Mouse (Mus musculus) Patski (cell line): Measurements from ENCODE around the gene 2010111I01Rik. TPM values are rescaled to one million over a fixed set of nuclear protein-coding genes. Genes with fewer than 3 reads are reported as not detected.

ENCODE experiments used
- ATAC-seq: fragments of 100-300 bp; one replicate; pipeline ENCODE4 v1.8.0; 2021
- CTCF ChIA-PET: fragments of 350-600 bp; sonication (Branson Sonifier 250); formaldehyde crosslinking; loops from one replicate; lab custom pipeline; 2022; ENCODE audit warnings: inconsistent platforms; lab: Charles Lee
- POLR2A ChIA-PET: fragments of 350-600 bp; sonication (Branson Sonifier 250); formaldehyde crosslinking; loops from one replicate; lab custom pipeline; 2022; ENCODE audit warnings: antibody characterized with exemption, inconsistent platforms; lab: Charles Lee
- DNase-seq: peaks from one replicate; pipeline ENCODE4 v3.0.0-alpha.2; 2011; ENCODE audit warnings: low read depth, low spot score
- H3K27me3 ChIP-seq: fragments of 371-371 bp; one replicate; pipeline ENCODE4 v1.5.1; 2021
- CTCF ChIP-seq: fragments of 100-300 bp; IDR thresholded peaks from one replicate; pipeline ENCODE4 v1.5.1; 2021
- in situ Hi-C: fragments of 300-500 bp; cut with MboI; formaldehyde crosslinking; loops from 3 replicates; pipeline ENCODE4 v1.11.1; 2018; ENCODE audit warnings: low pct_unique_long_range_greater_than_20kb, mixed read lengths
- polyA plus RNA-seq: library from polyadenylated mRNA; unstranded; gene quantifications from one replicate; pipeline ENCODE4 v1.2.3, GENCODE M21; 2021

The 2010111I01Rik gene
- polyA plus RNA-seq, 1 experiment from 2014 or later, result 98.5 TPM

DNA sequence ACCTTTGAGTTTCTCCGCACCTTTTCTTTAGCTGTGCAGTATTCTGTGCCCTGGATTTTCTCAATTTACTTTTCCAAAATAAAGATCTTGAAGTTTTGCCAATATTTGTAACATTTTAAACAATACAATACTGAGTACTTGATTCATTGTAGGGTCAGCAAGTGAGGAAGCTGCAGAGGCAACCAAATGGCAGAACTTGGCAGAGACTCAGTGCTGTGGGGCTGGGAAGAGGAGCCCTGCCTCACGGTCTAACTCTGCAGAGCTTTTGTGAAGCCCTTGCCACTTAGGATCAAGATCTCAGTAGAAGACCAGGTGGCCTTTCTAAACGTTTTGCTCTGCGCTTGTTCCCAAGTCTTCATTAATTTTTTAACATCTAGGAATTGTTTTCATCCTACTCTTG is 124.8 kb downstream of the 2010111I01Rik start:
- CTCF ChIA-PET, result no interaction called here
- ATAC-seq (no peak), DNase-seq (no peak)
- no peaks in the 10 kb centered on the region for H3K27me3 ChIP-seq
- TF ChIP-seq CTCF, result no peak
- POLR2A ChIA-PET, result no interaction called here
- in situ Hi-C loops, result no loop called here

DNA sequence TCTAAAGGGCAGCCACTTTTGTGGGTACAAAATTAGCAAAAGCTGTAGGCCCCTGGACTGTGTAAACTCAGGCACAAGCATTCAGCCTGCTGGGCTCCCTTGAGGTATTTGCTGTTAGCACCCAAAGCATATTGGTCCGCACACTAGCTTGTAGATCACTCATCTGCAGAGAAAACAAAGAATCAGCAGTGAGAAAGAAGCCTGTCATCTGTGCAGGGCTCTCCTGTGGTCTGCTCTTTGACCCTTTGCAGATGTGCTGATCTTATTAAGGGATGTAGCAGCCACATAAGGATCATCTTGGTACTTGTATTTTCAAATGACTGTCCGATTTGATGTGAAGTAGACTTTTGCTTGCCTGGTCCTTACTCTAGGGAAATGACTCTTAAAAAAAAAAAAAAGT is 126.6 kb downstream of the 2010111I01Rik start:
- no peak for TF ChIP-seq CTCF
- ChIA-PET POLR2A (interaction anchor here (0.9 kb wide), 1 partner anchor 154 kb away, joined by 4 read pairs; no protein-coding TSS in a partner anchor), CTCF (no interaction called here)
- in situ Hi-C loops, result no loop called here
- no peaks in the 10 kb centered on the region for H3K27me3 ChIP-seq
- DNase-seq, result no peak
- ATAC-seq, result no peak

DNA sequence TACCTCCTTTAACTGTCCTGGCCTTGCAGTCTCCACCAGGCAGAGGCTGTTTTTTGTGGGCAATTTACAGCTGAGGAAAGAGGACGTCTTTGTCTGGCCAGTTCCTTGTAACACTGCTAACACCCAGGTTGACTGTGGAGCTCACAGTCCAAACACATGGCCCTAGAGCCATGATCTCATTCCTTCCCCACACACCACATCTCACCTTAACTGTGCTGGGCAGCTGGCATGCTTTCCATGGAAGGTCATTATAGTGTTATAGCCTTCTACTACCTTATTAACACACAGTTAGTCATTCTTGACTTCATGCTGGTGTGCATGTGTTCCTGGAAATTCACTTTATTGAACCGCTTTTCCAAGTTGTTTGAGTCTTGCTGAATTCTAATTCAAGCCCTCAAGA is 127.6 kb downstream of the 2010111I01Rik start:
- ChIA-PET POLR2A (no interaction called here), CTCF (interaction anchor here (0.8 to 0.9 kb wide), 2 partner anchors 22 to 24 kb away, joined by 3 read pairs; no protein-coding TSS in a partner anchor)
- in situ Hi-C loops, result no loop called here
- ATAC-seq, result no peak
- TF ChIP-seq CTCF, result no peak
- H3K27me3 ChIP-seq, result no peaks in the 10 kb centered on the region
- no peak for DNase-seq

DNA sequence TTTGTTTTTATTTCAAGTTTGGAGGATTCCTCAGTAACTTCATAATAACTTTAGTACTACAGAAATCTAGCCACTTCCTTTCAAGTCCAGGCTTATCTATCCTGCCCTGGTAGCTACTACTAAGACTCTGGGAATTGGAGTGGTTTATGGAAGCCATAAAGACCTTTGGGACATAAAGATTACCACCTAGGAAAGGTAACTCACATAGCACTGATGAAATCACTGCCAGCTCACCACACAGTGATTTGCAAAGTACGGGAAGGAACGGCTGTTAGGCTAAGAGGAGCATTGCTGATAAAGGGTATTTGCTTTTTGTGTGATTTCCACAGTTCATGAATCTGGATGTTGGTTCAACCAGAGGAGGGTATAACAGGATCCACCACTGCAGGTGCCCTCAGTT is 128.2 kb downstream of the 2010111I01Rik start:
- no peaks in the 10 kb centered on the region for H3K27me3 ChIP-seq
- no peak for TF ChIP-seq CTCF
- in situ Hi-C loops, result no loop called here
- CTCF ChIA-PET, result interaction anchor here (0.8 to 1.4 kb wide), 3 partner anchors 22 to 24 kb away, joined by 3 to 4 read pairs (median 3); no protein-coding TSS in a partner anchor
- no peak for DNase-seq
- POLR2A ChIA-PET, result interaction anchor here (0.8 kb wide), 1 partner anchor 21 kb away, joined by 4 read pairs; no protein-coding TSS in a partner anchor
- ATAC-seq, result no peak

DNA sequence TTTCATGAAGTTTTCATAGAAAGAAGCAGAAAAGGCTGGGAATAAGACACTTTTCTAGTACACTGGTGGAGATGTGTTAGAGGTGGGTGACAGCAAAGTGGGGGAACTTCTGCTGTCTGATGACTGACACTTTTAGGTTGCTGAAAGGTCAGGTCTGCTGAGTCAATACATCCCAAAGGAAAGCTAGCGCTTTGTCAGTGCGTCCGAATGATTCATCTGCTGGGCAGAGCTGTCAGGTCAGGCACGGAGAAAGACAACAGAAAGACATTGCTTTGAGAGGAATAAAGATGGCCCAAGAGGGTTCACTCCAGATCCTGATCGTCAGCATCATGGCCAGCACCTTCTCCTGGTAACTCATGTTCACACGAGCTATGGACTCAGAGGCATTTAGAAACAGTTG is 128.9 kb downstream of the 2010111I01Rik start:
- in situ Hi-C loops, result no loop called here
- H3K27me3 ChIP-seq, result no peaks in the 10 kb centered on the region
- ChIA-PET CTCF (interaction anchor here (0.7 to 1.4 kb wide), 3 partner anchors 10 to 21 kb away, joined by 3 to 4 read pairs (median 4); no protein-coding TSS in a partner anchor), POLR2A (interaction anchor here (0.8 kb wide), 1 partner anchor 20 kb away, joined by 4 read pairs; no protein-coding TSS in a partner anchor)
- no peak for DNase-seq
- TF ChIP-seq CTCF, result no peak
- no peak for ATAC-seq

DNA sequence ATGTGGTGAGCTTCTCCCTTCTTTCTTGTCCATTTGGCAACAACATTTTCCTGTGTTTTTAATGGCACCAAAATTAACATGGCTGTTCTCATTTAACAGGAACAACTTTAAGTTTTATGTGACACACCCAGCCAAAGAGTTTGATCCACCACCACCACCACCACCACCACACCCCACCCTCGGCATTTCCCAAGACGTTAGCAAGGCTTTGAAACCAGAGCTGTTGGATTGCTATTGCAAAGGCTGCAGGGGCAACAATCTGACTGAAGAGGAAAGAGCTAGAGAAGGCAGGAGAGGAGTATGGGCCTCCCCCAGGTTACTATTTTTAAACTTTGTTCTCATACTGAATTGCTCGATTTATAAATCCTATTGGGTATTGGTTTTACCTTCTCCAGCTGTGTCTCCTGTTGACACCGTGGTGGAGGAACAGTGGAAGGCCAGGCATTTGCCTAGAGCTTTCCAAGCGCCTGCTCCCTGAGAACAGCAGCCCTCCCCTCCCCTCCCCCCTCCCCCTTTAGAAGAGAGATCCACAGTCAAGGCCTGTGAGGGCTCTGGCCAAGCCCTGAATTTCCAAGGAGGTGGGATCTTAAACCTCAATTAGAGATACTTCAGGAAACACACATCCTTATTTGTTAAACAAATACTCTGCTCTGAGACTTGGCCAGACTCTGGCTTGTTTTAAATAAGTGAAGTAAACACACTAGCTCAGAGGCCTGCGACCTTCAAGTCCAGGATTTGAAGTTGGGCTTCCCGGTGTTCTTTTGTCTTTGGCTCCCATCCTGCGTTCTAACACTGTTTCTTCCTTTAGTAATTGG is 129.8 kb downstream of the 2010111I01Rik start:
- ChIA-PET CTCF (interaction anchor here (0.7 to 1.4 kb wide), 3 partner anchors 10 to 16 kb away, joined by 3 to 4 read pairs (median 3); no protein-coding TSS in a partner anchor), POLR2A (interaction anchor here (0.8 kb wide), 1 partner anchor 147 kb away, joined by 3 read pairs; no protein-coding TSS in a partner anchor)
- ATAC-seq (no peak), DNase-seq (no peak)
- no peaks in the 10 kb centered on the region for H3K27me3 ChIP-seq
- no peak for TF ChIP-seq CTCF
- in situ Hi-C loops, result no loop called here

DNA sequence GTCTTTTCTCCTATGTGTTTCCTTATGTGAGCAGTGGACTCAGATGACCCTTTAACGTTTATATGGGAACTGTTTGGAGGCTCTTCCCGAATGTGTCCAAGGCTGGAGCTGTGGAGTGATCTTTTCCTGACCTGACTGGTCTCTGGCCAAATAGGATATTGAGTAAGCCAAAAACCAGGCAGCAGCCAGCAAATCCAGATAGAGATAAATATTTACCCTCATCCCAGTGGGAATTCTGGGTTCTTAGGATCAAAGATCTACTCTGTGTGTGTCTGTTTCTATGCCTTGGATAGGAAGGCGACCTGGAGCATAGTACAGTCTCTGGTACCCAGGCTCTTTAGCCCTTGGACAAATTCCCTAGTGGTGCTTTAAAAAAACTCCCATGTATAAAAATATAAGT is 132.1 kb downstream of the 2010111I01Rik start:
- ChIA-PET POLR2A (no interaction called here), CTCF (interaction anchor here (1.7 kb wide), 1 partner anchor 50 kb away, joined by 4 read pairs; no protein-coding TSS in a partner anchor)
- H3K27me3 ChIP-seq, result no peaks in the 10 kb centered on the region
- ATAC-seq, result no peak
- no peak for DNase-seq
- in situ Hi-C loops, result no loop called here
- TF ChIP-seq CTCF, result no peak

DNA sequence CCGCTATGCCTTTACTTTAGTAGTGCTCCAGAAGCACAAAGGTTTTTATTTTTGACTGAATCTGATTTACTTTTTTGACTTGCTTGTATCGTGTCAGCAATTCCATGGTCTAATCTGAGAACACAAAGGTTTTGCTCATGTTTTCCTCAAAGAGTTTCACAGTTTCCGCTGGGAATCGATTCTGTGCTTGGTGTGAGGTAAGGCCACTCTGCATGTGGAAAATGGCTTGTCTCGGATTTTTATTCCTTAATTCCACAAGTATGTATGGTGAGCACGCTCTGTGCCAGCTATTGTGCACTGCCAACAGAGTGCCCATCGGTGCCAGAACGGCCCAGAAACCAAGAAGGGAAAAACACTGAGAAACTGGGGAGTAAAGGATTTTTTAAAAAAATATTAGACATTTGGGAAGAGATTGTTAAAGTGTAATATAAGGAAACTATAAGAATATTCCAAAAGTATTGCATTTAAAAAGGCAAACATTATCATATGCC is 132.8 kb downstream of the 2010111I01Rik start:
- in situ Hi-C loops, result no loop called here
- CTCF ChIA-PET, result interaction anchor here (1.5 kb wide), 1 partner anchor 18 kb away, joined by 3 read pairs; no protein-coding TSS in a partner anchor
- POLR2A ChIA-PET, result no interaction called here
- ATAC-seq (no peak), DNase-seq (no peak)
- no peaks in the 10 kb centered on the region for H3K27me3 ChIP-seq
- TF ChIP-seq CTCF, result no peak

DNA sequence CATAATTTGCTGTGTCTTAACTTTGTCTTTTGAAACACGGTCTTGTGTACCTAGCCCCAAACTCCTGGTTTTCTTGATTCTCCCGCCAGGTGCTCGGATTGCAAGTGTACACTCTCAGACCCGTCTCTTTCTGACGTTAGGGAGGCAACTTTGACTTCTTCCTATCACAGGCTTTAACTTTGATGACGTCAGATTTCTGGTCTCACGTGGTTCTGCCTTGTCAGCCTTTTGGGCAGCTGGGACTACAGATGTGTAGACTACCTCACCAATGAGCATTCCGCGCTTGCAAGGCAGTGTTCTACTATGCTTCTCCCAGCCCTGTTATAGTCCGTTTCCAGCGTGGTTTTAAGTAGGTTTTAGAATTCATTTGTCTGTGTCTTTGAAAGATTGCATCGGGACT is 137.1 kb downstream of the 2010111I01Rik start:
- ATAC-seq (no peak), DNase-seq (no peak)
- H3K27me3 ChIP-seq, result no peaks in the 10 kb centered on the region
- ChIA-PET CTCF (no interaction called here), POLR2A (no interaction called here)
- in situ Hi-C loops, result no loop called here
- no peak for TF ChIP-seq CTCF

DNA sequence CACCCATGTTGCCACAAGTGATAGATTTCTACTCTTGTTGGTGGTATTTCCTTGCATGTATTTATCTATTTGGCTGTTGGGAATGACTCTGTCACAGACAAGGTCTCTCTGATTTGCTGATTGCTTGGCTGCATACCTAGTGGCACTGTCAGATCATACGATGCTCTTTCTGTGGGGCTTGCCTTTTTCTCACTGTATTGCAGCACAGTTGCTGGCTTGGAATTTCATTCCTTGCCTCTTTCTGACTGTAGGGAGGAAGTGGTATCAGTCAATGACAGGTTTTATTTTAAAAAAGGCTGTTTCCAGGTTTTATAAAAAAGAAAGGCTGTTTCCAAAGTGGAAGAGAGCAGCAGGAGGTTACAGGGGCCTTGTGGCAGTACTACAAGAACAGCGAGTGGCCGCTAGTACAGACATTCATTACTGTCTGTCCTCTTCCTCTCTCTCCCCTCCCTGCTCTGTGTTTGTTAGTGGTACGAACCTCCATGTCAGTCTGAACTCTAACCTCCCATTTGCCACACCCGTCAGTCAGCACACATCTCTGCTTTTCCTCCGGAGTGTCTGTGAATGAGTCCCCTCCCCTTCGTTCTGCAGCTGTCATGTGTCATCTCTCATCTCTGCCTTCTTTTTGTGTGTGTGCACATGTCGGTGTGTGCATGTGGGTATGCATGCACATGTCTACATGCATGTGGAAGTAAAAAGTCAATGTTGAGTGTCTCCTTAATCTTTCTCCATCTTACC is 138.3 kb downstream of the 2010111I01Rik start:
- TF ChIP-seq CTCF, result no peak
- in situ Hi-C loops, result no loop called here
- CTCF ChIA-PET, result interaction anchor here (1.6 kb wide), 1 partner anchor 10 kb away, joined by 7 read pairs; no protein-coding TSS in a partner anchor
- no peak for DNase-seq
- POLR2A ChIA-PET, result no interaction called here
- ATAC-seq, result no peak
- no peaks in the 10 kb centered on the region for H3K27me3 ChIP-seq
